Mouse (Mus musculus): ENCODE measurements at regions not wholly inside any gene's neighbourhood (a gene's known extent, or its start where the extent isn't known, plus 50 kb on each side); places are given as distances from the start of the nearest gene placed in this dataset.

DNA sequence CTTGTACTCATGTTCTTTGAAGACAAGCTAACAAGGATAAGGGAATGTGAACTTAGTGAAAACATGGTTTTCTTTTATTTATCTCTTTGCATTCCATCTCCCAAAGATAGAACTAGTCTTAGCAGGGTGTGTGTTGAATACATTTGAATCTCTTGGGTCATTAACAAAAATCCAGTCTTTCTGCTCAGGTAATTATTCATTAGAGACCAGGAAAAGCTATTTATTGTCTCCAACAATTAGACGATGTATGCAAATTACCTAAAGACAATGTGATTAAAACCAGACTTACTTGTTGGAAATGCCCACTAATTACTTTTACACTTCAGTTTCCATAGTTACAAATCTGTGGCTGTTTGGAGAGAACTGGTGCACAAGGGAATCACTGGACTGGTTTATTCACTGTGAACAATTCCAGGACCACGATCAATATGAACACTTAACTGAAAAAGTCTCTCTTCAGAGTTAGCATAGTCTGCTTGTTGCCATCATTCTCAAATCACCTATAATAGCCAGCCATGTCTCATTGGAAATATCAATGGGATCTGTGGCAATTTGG, 584.4 kb downstream of the Mettl4 start:
- no peak for ATAC-seq (ENCODE audit: low TSS enrichment)

GRCm38 (mm10) chr17:94144298-94144697, 605.5 kb downstream of the Mettl4 start:
- ATAC-seq (ENCODE audit: low TSS enrichment), result no peak

DNA sequence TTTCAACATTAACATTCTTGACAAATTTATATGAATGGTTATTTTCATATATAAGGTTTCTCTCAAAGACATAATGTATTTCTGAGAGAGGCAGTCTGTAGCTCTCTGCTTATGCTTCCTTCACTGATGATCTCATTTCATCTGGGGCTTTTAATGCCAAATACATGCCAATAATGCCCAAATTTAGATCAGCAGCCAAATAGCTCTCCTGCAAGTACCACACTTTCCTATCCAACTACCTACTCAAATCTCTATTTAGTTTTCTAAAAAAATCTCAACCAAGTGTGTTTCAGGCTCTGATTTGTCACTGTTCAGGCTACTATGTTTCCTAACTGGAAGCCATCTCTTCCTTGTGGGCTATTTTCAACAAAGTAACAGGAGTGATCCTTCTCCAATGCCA, 616.6 kb downstream of the Mettl4 start:
- ATAC-seq (ENCODE audit: low TSS enrichment), result peak; percentile 98

GRCm38 (mm10) chr17:94093984-94094660, 655.7 kb downstream of the Mettl4 start:
- ATAC-seq (ENCODE audit: low TSS enrichment), result no peak

GRCm38 (mm10) chr17:94054436-94055060, 695.3 kb downstream of the Mettl4 start:
- ATAC-seq (ENCODE audit: low TSS enrichment), result no peak

DNA sequence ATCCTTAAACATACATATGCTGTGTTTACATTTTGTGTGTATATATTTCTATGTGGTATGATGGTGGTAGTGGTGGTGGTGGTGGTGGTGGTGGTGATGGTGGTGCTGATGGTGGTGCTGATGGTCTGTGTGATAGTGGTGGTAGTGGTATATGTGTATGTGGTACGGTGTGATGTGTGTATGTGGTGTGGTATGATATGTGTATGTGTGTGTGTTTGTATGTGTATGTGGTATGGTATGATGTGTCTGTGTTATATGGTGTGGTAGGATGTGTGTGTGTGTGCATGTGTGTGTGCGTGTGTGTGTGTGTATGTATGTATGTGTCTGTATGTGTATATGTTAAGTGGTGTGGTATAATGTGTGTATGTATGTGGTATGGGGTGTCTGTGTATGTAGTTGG, 701.3 kb downstream of the Mettl4 start:
- no peak for ATAC-seq (ENCODE audit: low TSS enrichment)

GRCm38 (mm10) chr17:94038221-94038620, 711.6 kb downstream of the Mettl4 start:
- peak; percentile 86 for ATAC-seq (ENCODE audit: low TSS enrichment)

DNA sequence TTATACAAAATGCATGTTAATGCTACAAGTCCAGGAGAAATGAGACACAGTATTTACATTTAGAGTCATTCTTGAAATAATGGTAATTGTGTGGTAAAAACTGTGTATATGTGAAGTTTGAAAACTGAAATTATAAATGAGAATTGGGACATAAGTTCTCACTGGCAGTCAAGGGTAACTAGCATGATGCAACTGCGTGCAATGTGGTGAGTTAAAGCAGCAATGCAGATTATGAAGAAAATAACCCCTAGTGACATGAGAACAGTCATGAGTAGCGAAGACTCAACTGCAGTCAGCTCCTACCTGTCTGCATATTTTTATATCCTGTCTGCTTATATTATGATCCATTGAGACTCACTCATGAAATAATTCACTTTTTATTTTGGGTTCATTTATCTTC, 737.4 kb downstream of the Mettl4 start:
- ATAC-seq (ENCODE audit: low TSS enrichment), result no peak

DNA sequence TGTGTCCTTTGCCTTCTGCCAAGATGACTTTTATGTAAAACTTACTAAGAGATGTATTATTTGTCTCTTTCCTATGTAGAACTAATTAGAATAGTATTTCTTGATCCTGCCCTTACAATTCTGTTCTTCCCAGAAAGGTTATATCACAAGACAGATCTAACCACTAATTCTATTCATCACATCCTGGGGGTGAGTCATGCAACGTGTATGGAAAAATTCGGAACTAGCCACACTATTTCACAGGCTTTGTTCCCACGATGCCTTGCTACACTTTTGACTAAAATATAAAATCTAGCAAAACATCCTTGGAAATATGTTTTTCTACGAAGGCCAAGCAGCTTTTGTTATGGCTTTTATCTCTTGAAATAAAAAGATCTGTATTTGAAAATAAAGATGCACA, 747.7 kb downstream of the Mettl4 start:
- ATAC-seq (ENCODE audit: low TSS enrichment), result peak; percentile 88

DNA sequence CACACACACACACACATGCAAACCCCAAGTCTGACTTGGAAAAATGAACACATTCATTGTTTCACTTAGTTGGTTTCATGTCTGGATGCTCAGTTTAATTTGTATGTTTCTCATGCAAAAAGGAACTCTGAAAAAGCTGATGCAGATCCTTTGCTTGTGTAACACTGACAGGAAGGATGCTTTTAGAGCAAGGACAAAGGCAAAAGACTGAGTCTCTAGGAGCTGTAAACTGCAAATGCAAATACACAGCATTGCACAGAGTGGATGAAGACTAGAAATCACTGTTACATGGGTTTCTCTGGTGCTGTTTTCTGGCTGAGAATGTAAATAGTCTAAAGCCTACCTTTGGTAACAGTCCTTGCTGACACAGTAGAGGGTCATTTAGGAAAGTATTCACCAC, 748.3 kb downstream of the Mettl4 start:
- ATAC-seq (ENCODE audit: low TSS enrichment), result peak; percentile 81

GRCm38 (mm10) chr17:93986932-93987331, 762.9 kb downstream of the Mettl4 start:
- ATAC-seq (ENCODE audit: low TSS enrichment), result no peak
